Mouse (Mus musculus): ENCODE data around the gene Olfr142. TPM values are rescaled to one million over a fixed set of nuclear protein-coding genes. Genes with fewer than 3 reads are reported as not detected.
"Not testable (repeated sequence)": the region's sequence is repeated elsewhere in the genome, so short reads cannot be mapped to it uniquely, and the experiment has no call there.

Olfr142 gene
- polyA plus RNA-seq (2012; rRNA removed), result not detected in 2 replicates

DNA sequence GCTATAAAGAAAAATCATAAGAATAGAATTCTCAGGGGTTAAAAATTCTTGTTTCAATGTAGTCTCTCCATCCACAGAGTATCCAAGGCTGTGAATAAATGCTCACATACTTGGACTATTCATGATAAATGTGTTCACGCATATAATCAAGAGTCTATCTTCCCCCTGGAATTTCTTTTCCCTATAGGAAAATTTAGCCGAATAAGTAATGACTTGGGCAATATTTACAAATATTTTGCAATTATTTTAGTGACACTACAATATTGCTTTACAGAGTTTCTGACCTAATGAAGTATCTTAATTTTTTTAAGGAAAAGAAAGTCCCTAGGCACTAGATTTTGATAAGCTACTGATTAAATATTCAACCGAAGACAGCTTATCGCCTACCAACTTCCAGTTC, at the start of gene Olfr142:
Gene Olfr142 (minus strand): TSS at position 101 of the 400 bp plus-strand sequence.
- DNase-seq (ENCODE audit: low spot score), result no peak

DNA sequence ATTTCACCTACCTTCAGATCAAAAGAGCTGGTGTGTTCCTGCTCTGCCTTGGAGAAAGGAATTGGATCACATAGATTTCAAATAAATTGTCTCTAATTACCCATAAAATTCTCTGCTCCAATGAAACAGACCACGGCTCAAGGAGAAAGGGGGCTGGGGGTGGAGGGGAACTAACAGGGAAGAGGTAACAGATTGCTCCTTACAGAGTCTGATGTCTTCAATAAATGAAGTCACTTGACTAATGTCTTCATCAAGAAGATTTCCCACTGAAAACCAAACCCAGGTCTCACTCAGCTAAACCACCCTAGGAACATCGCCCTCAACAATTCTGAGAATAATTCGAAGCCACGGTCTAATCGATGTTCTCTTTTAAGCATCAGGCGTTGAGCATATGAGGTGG, 35.3 kb upstream of the Olfr142 start, which contains the start of gene Olfr1272:
Gene Olfr1272 (minus strand): TSS at position 101 of the 400 bp plus-strand sequence.
- DNase-seq (ENCODE audit: low spot score), result no peak

GRCm38 (mm10) chr2:90270932-90271331, 13.5 kb upstream of the Olfr142 start, which contains the start of gene Olfr1271:
Gene Olfr1271, minus strand, starts transcription at chr2:90271032.
- DNase-seq (ENCODE audit: low spot score), result no peak

- not testable (repeated sequence) for DNase-seq (ENCODE audit: low spot score)
These were observed 33.0 kb downstream of the Olfr142 start, which contains the start of gene Olfr1506 for GRCm38 (mm10) chr2:90224393-90224792. Gene Olfr1506, minus strand, starts transcription at chr2:90224493.

Other genes with a start within 250 kb of the Olfr142 start
- gene Olfr1263, start 245.5 kb downstream of the Olfr142 start, polyA plus RNA-seq (2012; rRNA removed), result not detected in 2 replicates
- not detected in 2 replicates for gene Olfr1264, start 232.0 kb downstream of the Olfr142 start, polyA plus RNA-seq (2012; rRNA removed)
- gene Olfr1265, start 222.3 kb downstream of the Olfr142 start, polyA plus RNA-seq (2012; rRNA removed), result not detected in 2 replicates
- not detected in 2 replicates for gene Olfr140, start 194.0 kb downstream of the Olfr142 start, polyA plus RNA-seq (2012; rRNA removed)
- gene Olfr1269, start 136.2 kb downstream of the Olfr142 start, polyA plus RNA-seq (2012; rRNA removed), result not detected in 2 replicates
- gene Olfr32, start 115.3 kb downstream of the Olfr142 start, polyA plus RNA-seq (2012; rRNA removed), result not detected in 2 replicates
- gene Olfr1270, start 104.5 kb downstream of the Olfr142 start, polyA plus RNA-seq (2012; rRNA removed), result not detected in 2 replicates
- not detected in 2 replicates for gene Olfr1506, start 33.1 kb downstream of the Olfr142 start, polyA plus RNA-seq (2012; rRNA removed)
- not detected in 2 replicates for gene Olfr1271, start 13.4 kb upstream of the Olfr142 start, polyA plus RNA-seq (2012; rRNA removed)
- gene Olfr1272, start 35.2 kb upstream of the Olfr142 start, polyA plus RNA-seq (2012; rRNA removed), result not detected in 2 replicates
- not detected in 2 replicates for gene Gm13769, start 64.6 kb upstream of the Olfr142 start, polyA plus RNA-seq (2012; rRNA removed)
- not detected in 2 replicates for gene Olfr1274-ps, start 141.1 kb upstream of the Olfr142 start, polyA plus RNA-seq (2012; rRNA removed)

Measured in urinary bladder, adult 2 months (tissue).